In genomic region chr10:127231741-127232140, GRCm38 (mm10) we compare ENCODE assay signal across 13 mouse cellular contexts.
"Had no signal": no experiment of that assay in that cellular context is flagged by ENCODE, and none has a peak within 500 bp of the region (broad histone marks: within the 10 kb centered on the region; RNA-seq: fewer than 3 reads in every experiment).

No protein-coding gene starts in this region.

- H3K9ac ChIP-seq: kidney, embryonic 15.5 days; limb, embryonic 15.5 days; liver, embryonic 12.5 days; lung, embryonic 15.5 days; midbrain, embryonic 12.5 days; neural tube, embryonic 13.5 days had no signal

- H3K36me3 ChIP-seq: kidney, embryonic 15.5 days; limb, embryonic 15.5 days; liver, embryonic 12.5 days; lung, embryonic 15.5 days had no signal

- H3K27me3 ChIP-seq: limb, embryonic 15.5 days; lung, embryonic 15.5 days had no signal

- H3K27ac ChIP-seq: kidney, embryonic 15.5 days; limb, embryonic 15.5 days; liver, embryonic 12.5 days; lung, embryonic 15.5 days; midbrain, embryonic 12.5 days; neural tube, embryonic 13.5 days had no signal

- H3K4me3 ChIP-seq: kidney, embryonic 15.5 days; limb, embryonic 15.5 days; liver, embryonic 12.5 days; lung, embryonic 15.5 days; midbrain, embryonic 12.5 days; neural tube, embryonic 13.5 days had no signal

- H3K4me2 ChIP-seq: kidney, embryonic 15.5 days; limb, embryonic 15.5 days; liver, embryonic 12.5 days; lung, embryonic 15.5 days; midbrain, embryonic 12.5 days; neural tube, embryonic 13.5 days had no signal

- H3K4me1 ChIP-seq: lung, embryonic 15.5 days; midbrain, embryonic 12.5 days; neural tube, embryonic 13.5 days had no signal

- DNase-seq: kidney, postnatal 14 days; left cerebral cortex, postnatal 4 days; right cerebral cortex, postnatal 4 days; spleen, adult 18-20 months; thymus, adult 18-20 months; thymus, postnatal 25 days had no signal

- ATAC-seq: liver, embryonic 12.5 days; midbrain, embryonic 16.5 days had no signal

- H3K9me3 ChIP-seq: kidney, embryonic 15.5 days; limb, embryonic 15.5 days; liver, embryonic 12.5 days; lung, embryonic 15.5 days; midbrain, embryonic 12.5 days; neural tube, embryonic 13.5 days had no signal
